Mouse (Mus musculus) gastrocnemius, adult 2 months (tissue): Measurements from ENCODE around the gene Itgb8. TPM values are rescaled to one million over a fixed set of nuclear protein-coding genes. Genes with fewer than 3 reads are reported as not detected.
A peak's percentile ranks its signal among the peaks of the same experiment; 100 is the strongest.

Experiments
- DNase-seq: peaks from one replicate; pipeline ENCODE4 v3.0.0; 2022
- H3K27ac ChIP-seq: fragments of 200-600 bp; 2 replicates; pipeline ENCODE4 v1.8.1; 2022; ENCODE audit warnings: mild to moderate bottlenecking
- H3K4me3 ChIP-seq: fragments of 200-600 bp; 2 replicates; pipeline ENCODE4 v1.8.1; 2022; ENCODE audit warnings: mild to moderate bottlenecking, moderate library complexity
- CTCF ChIP-seq: fragments of 200-600 bp; IDR thresholded peaks from 2 replicates; pipeline ENCODE4 v1.8.1; 2022; ENCODE audit warnings: antibody characterized with exemption, mild to moderate bottlenecking, moderate library complexity
- intact Hi-C: fragments of 180-260 bp; cut with DNase I; formaldehyde crosslinking; loops from one replicate; pipeline ENCODE4 v1.15.1; 2025
- total RNA-seq, 2 experiments: library from RNA; stranded (reverse); gene quantifications; 2 replicates each; pipeline ENCODE4 v1.2.3; 2021

Gene Itgb8
- total RNA-seq, 2 experiments from 2014 or later, result 0.33 to 0.36 TPM

DNA sequence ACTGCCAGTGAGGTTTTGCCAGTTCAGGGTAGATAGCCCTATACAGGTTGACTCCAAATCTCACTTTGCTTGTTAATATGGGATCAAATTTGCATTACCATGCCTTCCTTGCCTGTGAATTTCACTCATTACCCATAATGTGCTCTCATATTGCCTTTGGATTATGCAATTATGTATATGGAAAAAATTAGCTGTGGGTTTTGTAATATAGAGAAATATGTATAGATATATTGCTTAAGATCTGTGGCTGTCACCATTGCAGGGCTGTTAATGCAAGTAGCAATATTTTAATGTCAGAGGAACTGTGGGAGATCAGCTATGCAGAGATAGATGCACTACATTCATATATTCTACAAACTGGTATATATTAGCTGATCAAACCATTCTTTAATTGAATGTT lies 43.5 kb downstream of the Itgb8 start:
- H3K27ac ChIP-seq, result no peak overlapping the region
- DNase-seq, result no peak
- H3K4me3 ChIP-seq, result no peak overlapping the region
- no peak for TF ChIP-seq CTCF
- intact Hi-C loops, result no loop called here

- DNase-seq, result no peak
- intact Hi-C loops, result no loop called here
- no peak overlapping the region for H3K27ac ChIP-seq
- no peak for TF ChIP-seq CTCF
- no peak overlapping the region for H3K4me3 ChIP-seq
These were observed 48.8 kb downstream of the Itgb8 start for GRCm38 (mm10) chr12:119189814-119190213.

- no peak for TF ChIP-seq CTCF
- no peak overlapping the region for H3K27ac ChIP-seq
- no peak overlapping the region for H3K4me3 ChIP-seq
- no peak for DNase-seq
- intact Hi-C loops, result no loop called here
These were observed 53.2 kb downstream of the Itgb8 start for GRCm38 (mm10) chr12:119185441-119185840.

GRCm38 (mm10) chr12:119182215-119182924 lies 56.2 kb downstream of the Itgb8 start:
- Histone ChIP-seq H3K27ac (no peak overlapping the region), H3K4me3 (no peak overlapping the region)
- no peak for TF ChIP-seq CTCF
- no peak for DNase-seq
- intact Hi-C loops, result no loop called here

DNA sequence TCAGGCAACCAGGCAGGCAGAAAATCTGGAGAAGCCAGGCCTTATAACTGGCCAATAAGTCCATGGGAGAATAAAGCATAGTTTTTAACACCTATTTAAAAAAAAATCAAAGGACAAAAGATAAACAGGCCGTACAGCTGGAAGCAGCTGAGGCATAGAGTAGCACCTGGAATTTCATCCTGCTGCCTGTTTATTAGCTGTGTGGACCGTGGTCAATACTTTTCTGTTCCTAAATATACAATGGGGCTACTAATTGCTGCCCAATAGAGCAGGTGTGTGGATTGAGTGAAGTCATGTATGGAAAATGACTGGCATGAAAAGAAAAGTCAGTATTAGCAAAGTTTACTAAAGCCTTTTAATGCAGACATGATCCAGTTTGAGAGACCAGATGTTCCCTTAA lies 62.6 kb downstream of the Itgb8 start:
- intact Hi-C loops, result no loop called here
- Histone ChIP-seq H3K27ac (no peak overlapping the region), H3K4me3 (no peak overlapping the region)
- no peak for TF ChIP-seq CTCF
- DNase-seq, result no peak

DNA sequence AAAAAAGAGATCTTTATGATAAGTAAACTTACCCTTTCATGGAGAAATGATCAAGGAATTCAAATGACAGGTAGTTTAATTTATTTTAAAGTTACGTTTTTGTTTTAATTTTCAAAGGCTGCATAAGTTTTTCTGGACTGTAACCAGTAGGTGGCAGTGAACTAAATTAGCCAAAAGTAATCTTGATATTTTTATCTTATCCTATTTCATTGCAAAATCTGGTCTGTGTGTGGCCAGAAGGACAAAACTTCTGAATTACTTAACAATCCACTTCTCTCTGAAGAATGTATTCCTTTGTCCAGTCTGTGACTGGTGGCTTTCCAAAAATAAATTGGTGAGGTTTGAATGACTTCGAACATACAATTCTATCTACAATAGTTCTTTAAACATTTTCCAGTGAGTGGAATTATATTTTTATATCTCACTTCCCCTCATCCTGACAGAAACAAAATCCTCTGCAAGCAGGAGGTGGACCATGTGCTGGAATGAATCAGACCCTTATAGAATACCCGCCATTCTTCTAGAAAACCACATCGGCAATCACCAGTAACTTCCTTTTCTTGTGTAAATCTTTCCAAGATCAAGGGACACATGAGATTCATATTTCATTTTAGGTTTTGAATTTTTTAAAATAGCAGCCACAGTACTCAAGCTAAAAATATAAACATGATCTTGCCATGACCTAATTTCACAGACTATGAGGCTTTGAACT lies 68.6 kb downstream of the Itgb8 start:
- intact Hi-C loops, result no loop called here
- no peak for DNase-seq
- H3K27ac ChIP-seq, result no peak overlapping the region

GRCm38 (mm10) chr12:119169143-119169542 lies 69.5 kb downstream of the Itgb8 start:
- TF ChIP-seq CTCF, result no peak
- Histone ChIP-seq H3K27ac (no peak overlapping the region), H3K4me3 (no peak overlapping the region)
- DNase-seq, result no peak
- intact Hi-C loops, result no loop called here

More for the DNA sequence above, 68.6 kb downstream of the Itgb8 start:
- no peak overlapping the region for H3K4me3 ChIP-seq
- peak; percentile 23; the same call in 1 of the 2 replicates for TF ChIP-seq CTCF

- no peak for DNase-seq
These were observed 73.5 kb downstream of the Itgb8 start for GRCm38 (mm10) chr12:119165115-119165514.

DNA sequence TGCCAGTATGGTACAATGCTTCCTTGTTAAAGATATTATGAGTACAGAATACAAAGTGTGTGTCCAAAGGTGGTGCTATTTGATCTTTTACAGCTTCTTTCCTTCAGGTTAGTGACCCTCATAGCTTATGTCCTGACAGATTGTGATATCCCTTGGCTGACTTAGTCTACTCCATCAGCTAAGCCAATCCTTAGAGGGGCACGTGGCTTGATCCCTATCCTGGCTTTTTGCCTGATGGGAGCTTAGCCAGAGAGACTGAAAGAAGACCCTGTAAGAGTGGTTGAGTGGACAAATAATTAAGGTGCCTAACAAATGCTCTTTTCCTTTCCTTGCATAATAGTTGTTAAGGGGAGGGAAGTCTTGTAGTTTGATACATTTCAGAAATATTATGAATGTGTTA lies 73.9 kb downstream of the Itgb8 start:
- Histone ChIP-seq H3K4me3 (no peak overlapping the region), H3K27ac (peak overlapping the region; percentile 54)
- intact Hi-C loops, result no loop called here
- no peak for TF ChIP-seq CTCF
- DNase-seq, result no peak

More at GRCm38 (mm10) chr12:119165115-119165514, 73.5 kb downstream of the Itgb8 start:
- no peak overlapping the region for H3K27ac ChIP-seq
- no peak overlapping the region for H3K4me3 ChIP-seq
- intact Hi-C loops, result no loop called here
- no peak for TF ChIP-seq CTCF

DNA sequence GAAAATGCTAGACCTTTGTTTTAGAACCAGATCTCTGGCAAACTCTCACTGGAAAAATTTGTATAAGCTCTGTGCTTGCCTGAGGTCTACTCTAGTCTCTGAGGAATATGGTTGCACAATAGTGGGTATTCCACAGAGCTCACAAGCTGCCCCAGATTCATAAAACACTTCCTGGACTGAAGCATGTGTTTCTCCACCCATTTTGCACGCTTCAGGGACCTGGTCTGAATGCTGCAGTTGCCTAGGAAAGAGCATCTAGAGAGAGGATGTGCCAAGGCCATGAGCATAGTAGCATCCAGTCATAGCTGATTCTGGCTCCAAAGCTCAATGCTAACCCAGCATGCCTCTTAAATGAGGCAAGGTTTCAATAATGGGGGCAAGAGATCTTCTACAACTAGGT lies 74.4 kb downstream of the Itgb8 start:
- peak; percentile 36 for DNase-seq
- H3K27ac ChIP-seq, result peak overlapping the region; percentile 54
- no peak overlapping the region for H3K4me3 ChIP-seq
- TF ChIP-seq CTCF, result no peak
- intact Hi-C loops, result no loop called here

DNA sequence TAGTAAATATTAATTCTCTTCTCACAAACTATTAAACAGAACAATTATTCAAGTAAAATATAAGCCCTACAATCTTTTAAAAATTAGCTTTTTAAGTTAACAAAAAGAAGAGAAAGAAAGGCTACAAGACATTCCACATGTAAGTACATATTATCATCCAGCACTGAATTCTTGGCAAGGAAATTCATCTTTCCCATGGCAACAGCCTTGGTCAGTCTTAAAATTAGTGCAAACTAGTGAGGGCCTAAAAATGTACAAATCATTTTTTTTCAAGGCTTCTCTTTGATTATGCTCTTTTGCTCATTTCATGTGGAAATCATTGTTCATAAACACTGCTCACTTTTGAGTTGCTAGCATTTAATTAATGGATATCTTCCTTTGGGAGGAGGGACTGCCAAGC lies 77.8 kb downstream of the Itgb8 start:
- intact Hi-C loops, result no loop called here
- H3K27ac ChIP-seq, result no peak overlapping the region
- no peak for TF ChIP-seq CTCF
- no peak for DNase-seq
- no peak overlapping the region for H3K4me3 ChIP-seq

- H3K4me3 ChIP-seq, result no peak overlapping the region
- intact Hi-C loops, result no loop called here
- DNase-seq, result no peak
- H3K27ac ChIP-seq, result no peak overlapping the region
- no peak for TF ChIP-seq CTCF
These were observed 79.2 kb downstream of the Itgb8 start for GRCm38 (mm10) chr12:119159254-119159933.

DNA sequence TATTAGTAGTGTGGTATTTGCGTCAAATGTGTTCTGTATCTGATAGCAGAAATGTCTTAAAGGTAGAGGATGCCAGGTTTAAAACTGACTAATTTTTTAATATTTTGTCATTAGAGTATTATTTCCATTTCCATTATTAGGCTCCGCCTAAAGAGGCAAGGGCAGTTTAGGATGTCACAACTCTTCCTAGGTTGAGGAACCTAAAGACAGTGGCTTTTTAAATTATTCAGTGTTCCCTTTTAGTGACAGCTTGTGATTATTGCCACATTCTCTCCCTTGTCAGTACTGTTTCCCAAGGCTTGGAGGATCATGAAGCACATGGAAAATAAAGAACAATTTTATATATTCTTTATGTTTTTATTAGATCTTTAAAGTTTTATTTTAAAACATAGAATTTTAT lies 80.9 kb downstream of the Itgb8 start:
- intact Hi-C loops, result no loop called here
- Histone ChIP-seq H3K27ac (no peak overlapping the region), H3K4me3 (no peak overlapping the region)
- no peak for TF ChIP-seq CTCF
- DNase-seq, result no peak
